In genomic region chr12:36793799-36794198, GRCm38 (mm10) we compare ENCODE assay signal across 19 mouse cellular contexts.
DNase-seq lines count a peak whose midpoint lies in the region; ATAC-seq lines count a peak whose summit lies in the region.
"Had no signal": no experiment of that assay in that cellular context is flagged by ENCODE, and none has a peak within 500 bp of the region (broad histone marks: within the 10 kb centered on the region; RNA-seq: fewer than 3 reads in every experiment).

No protein-coding gene starts in this region.

- H3K9me3 ChIP-seq in forebrain, embryonic 11.5 days (ENCODE audit: control insufficient read depth, low read length): no peaks in the 10 kb centered on the region
- no peaks in the 10 kb centered on the region for H3K9me3 ChIP-seq in limb, embryonic 12.5 days
- H3K9me3 ChIP-seq in neural tube, embryonic 15.5 days (replicated peaks): no peaks in the 10 kb centered on the region
- H3K9me3 ChIP-seq: embryonic facial prominence, embryonic 12.5 days; liver, embryonic 13.5 days; midbrain, embryonic 10.5 days had no signal

- H3K4me3 ChIP-seq in forebrain, embryonic 11.5 days (ENCODE audit: low read depth, low read length): no peak overlapping the region
- H3K4me3 ChIP-seq in limb, embryonic 12.5 days (replicated peaks): no peak overlapping the region
- no peak overlapping the region for H3K4me3 ChIP-seq in neural tube, embryonic 15.5 days (replicated peaks)
- H3K4me3 ChIP-seq: embryonic facial prominence, embryonic 12.5 days; liver, embryonic 13.5 days; midbrain, embryonic 10.5 days had no signal

- no peaks in the 10 kb centered on the region for H3K4me1 ChIP-seq in forebrain, embryonic 11.5 days (replicated peaks; ENCODE audit: control insufficient read depth, insufficient read depth, low read length)
- H3K4me1 ChIP-seq in limb, embryonic 12.5 days (replicated peaks): peaks cover 32% of the 10 kb centered on the region
- H3K4me1 ChIP-seq in neural tube, embryonic 15.5 days: peaks cover 3% of the 10 kb centered on the region; the same call in 1 of the 2 replicates
- H3K4me1 ChIP-seq: embryonic facial prominence, embryonic 12.5 days; liver, embryonic 13.5 days; midbrain, embryonic 10.5 days had no signal

- DNase-seq in embryo, embryonic 11 days: peak; percentile 68
- no peak for DNase-seq in forebrain, embryonic 11.5 days (ENCODE audit: low spot score)
- no peak for DNase-seq in frontal cortex, postnatal 25 days (ENCODE audit: low spot score in 2 of 2)
- no peak for DNase-seq in left cerebral cortex, postnatal 36 days (ENCODE audit: low spot score in 2 of 2)
- no peak for DNase-seq in lung, postnatal 10 days
- DNase-seq: cerebellum, adult 2 months; gastrocnemius, postnatal 25 days; heart, postnatal 4 days; kidney, adult 11 months; kidney, postnatal 36 days; layer of hippocampus, postnatal 36 days; liver, embryonic 13.5 days; lung, postnatal 14 days had no signal

- no peak overlapping the region for H3K4me2 ChIP-seq in forebrain, embryonic 11.5 days (ENCODE audit: low read depth, low read length, severe bottlenecking)
- H3K4me2 ChIP-seq in limb, embryonic 12.5 days: peak overlapping the region; percentile 3; the same call in 1 of the 2 replicates
- no peak overlapping the region for H3K4me2 ChIP-seq in neural tube, embryonic 15.5 days
- H3K4me2 ChIP-seq: embryonic facial prominence, embryonic 12.5 days; heart, embryonic 11.5 days; liver, embryonic 13.5 days had no signal

- intact Hi-C loops in left cerebral cortex, postnatal 36 days (cut with DNase I): no loop called here

- no peaks in the 10 kb centered on the region for H3K36me3 ChIP-seq in forebrain, embryonic 11.5 days (ENCODE audit: control insufficient read depth, insufficient read depth, low read length)
- no peaks in the 10 kb centered on the region for H3K36me3 ChIP-seq in limb, embryonic 12.5 days
- H3K36me3 ChIP-seq in neural tube, embryonic 15.5 days: no peaks in the 10 kb centered on the region
- H3K36me3 ChIP-seq: embryonic facial prominence, embryonic 12.5 days; liver, embryonic 13.5 days; midbrain, embryonic 10.5 days had no signal

- H3K27ac ChIP-seq in forebrain, embryonic 11.5 days (ENCODE audit: low read depth, low read length): no peak overlapping the region
- H3K27ac ChIP-seq in limb, embryonic 12.5 days: peak overlapping the region; percentile 73
- H3K27ac ChIP-seq in neural tube, embryonic 15.5 days (replicated peaks): no peak overlapping the region
- H3K27ac ChIP-seq: embryonic facial prominence, embryonic 12.5 days; liver, embryonic 13.5 days; midbrain, embryonic 10.5 days had no signal

- peaks cover 7% of the 10 kb centered on the region for H3K27me3 ChIP-seq in forebrain, embryonic 11.5 days (ENCODE audit: control insufficient read depth, insufficient read depth, low read length)
- peaks cover 4% of the 10 kb centered on the region; the same call in 1 of the 2 replicates for H3K27me3 ChIP-seq in limb, embryonic 12.5 days
- peaks cover 22% of the 10 kb centered on the region for H3K27me3 ChIP-seq in neural tube, embryonic 15.5 days (replicated peaks)
- H3K27me3 ChIP-seq: embryonic facial prominence, embryonic 12.5 days; liver, embryonic 13.5 days had no signal

- H3K9ac ChIP-seq in forebrain, embryonic 11.5 days (ENCODE audit: low read length): no peak overlapping the region
- H3K9ac ChIP-seq in limb, embryonic 12.5 days (replicated peaks): no peak overlapping the region
- no peak overlapping the region for H3K9ac ChIP-seq in neural tube, embryonic 15.5 days (replicated peaks)
- H3K9ac ChIP-seq: embryonic facial prominence, embryonic 12.5 days; liver, embryonic 13.5 days had no signal

- WGBS in forebrain, embryonic 11.5 days: 17% methylated on average over 2 of the region's 2 CpGs
- WGBS in limb, embryonic 12.5 days: 11% methylated on average over 2 of the region's 2 CpGs
- 7% methylated on average over 2 of the region's 2 CpGs for WGBS in neural tube, embryonic 15.5 days

- peak; percentile 66 for ATAC-seq in forebrain, embryonic 11.5 days (replicated peaks; ENCODE audit: low FRiP score)
- peak; percentile 94 for ATAC-seq in limb, embryonic 12.5 days (ENCODE audit: insufficient number of reproducible peaks, insufficient read depth, low FRiP score, low TSS enrichment, low read depth)
- ATAC-seq in neural tube, embryonic 15.5 days (ENCODE audit: low FRiP score): peak; percentile 69; the same call in 1 of the 2 replicates
- ATAC-seq: activated CD4-positive, CD25-positive, alpha-beta regulatory T cell, adult 4 months had no signal
